ENCODE assay signal across 29 mouse cellular contexts in the genomic region with DNA sequence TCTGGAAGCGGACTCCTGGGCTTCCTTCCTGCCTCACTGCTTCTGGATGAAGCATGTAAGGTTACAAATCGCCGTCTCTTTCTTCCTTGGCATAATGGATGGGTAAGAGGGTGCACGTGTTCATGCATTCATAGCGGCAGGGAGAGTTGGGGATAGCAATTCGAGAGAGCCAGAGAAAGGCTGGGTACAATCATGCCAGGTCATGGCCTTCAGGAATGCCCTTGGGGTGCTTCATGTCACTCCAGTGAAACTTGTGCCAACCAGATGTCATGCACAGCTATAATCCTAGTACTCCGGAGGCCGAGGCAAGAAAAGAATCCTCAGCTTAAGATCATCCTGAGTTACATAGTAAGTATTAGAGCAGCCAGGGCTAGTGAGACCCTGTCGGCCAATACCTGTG. TPM values are rescaled to one million over a fixed set of nuclear protein-coding genes. Genes with fewer than 3 reads are reported as not detected.
DNase-seq lines count a peak whose midpoint lies in the region; ATAC-seq lines count a peak whose summit lies in the region.
"Had no signal": no experiment of that assay in that cellular context is flagged by ENCODE, and none has a peak within 500 bp of the region (broad histone marks: within the 10 kb centered on the region; RNA-seq: fewer than 3 reads in every experiment).

No protein-coding gene starts in this region.

- no peaks in the 10 kb centered on the region for H3K9me3 ChIP-seq in limb, embryonic 12.5 days
- no peaks in the 10 kb centered on the region for H3K9me3 ChIP-seq in limb, embryonic 10.5 days (replicated peaks)
- H3K9me3 ChIP-seq in limb, embryonic 13.5 days = no peaks in the 10 kb centered on the region
- H3K9me3 ChIP-seq: embryonic facial prominence, embryonic 15.5 days; forebrain, embryonic 12.5 days; G1E; heart, embryonic 13.5 days; hindbrain, embryonic 13.5 days; limb, embryonic 15.5 days; liver, embryonic 13.5 days; midbrain, embryonic 13.5 days; neural tube, embryonic 13.5 days had no signal

- no peak overlapping the region for H3K4me3 ChIP-seq in limb, embryonic 12.5 days (replicated peaks)
- H3K4me3 ChIP-seq in limb, embryonic 10.5 days = no peak overlapping the region
- no peak overlapping the region for H3K4me3 ChIP-seq in limb, embryonic 13.5 days
- H3K4me3 ChIP-seq: embryonic facial prominence, embryonic 15.5 days; forebrain, embryonic 12.5 days; heart, embryonic 13.5 days; hindbrain, embryonic 13.5 days; left cerebral cortex, adult 2 months; limb, embryonic 15.5 days; liver, embryonic 13.5 days; midbrain, embryonic 13.5 days; neural tube, embryonic 13.5 days had no signal

- DNase-seq in adrenal gland, adult 8-10 months = peak; percentile 60
- DNase-seq in adrenal gland, postnatal 4 days (ENCODE audit: low spot score in 2 of 2) = no peak
- DNase-seq in kidney, adult 18-20 months = peak; percentile 19
- DNase-seq in kidney, adult 8-10 months = no peak
- DNase-seq in limb, embryonic 10.5 days (ENCODE audit: low spot score) = no peak
- no peak for DNase-seq in left cerebral cortex, adult 18-20 months (ENCODE audit: low spot score in 2 of 2)
- DNase-seq: cerebellum, adult 11-12 months; cerebellum, adult 9-11 months; forebrain, postnatal 0 days; liver, embryonic 13.5 days; lung, adult 18-20 months; retina, postnatal 1 day; right cerebral cortex, postnatal 25 days; spleen, adult 18-20 months; thymus, adult 2 months; thymus, postnatal 36 days had no signal

- peaks cover 29% of the 10 kb centered on the region for H3K4me1 ChIP-seq in limb, embryonic 12.5 days (replicated peaks)
- peaks cover 20% of the 10 kb centered on the region; the same call in 1 of the 2 replicates for H3K4me1 ChIP-seq in limb, embryonic 10.5 days
- H3K4me1 ChIP-seq in limb, embryonic 13.5 days = peaks cover 22% of the 10 kb centered on the region
- H3K4me1 ChIP-seq: midbrain, embryonic 13.5 days had no signal

- 0 out of 2 replicates have a peak overlapping the region, but pooled peaks have one; percentile 24 for H3K27ac ChIP-seq in limb, embryonic 12.5 days
- H3K27ac ChIP-seq in limb, embryonic 10.5 days = no peak overlapping the region
- H3K27ac ChIP-seq in limb, embryonic 13.5 days = peak overlapping the region; percentile 56; the same call in 1 of the 2 replicates
- H3K27ac ChIP-seq: embryonic facial prominence, embryonic 15.5 days; forebrain, embryonic 12.5 days; hindbrain, embryonic 13.5 days; left cerebral cortex, adult 2 months; limb, embryonic 15.5 days; liver, embryonic 13.5 days; macrophage; midbrain, embryonic 13.5 days; neural tube, embryonic 13.5 days had no signal

- no peak overlapping the region for H3K9ac ChIP-seq in limb, embryonic 12.5 days (replicated peaks)
- no peak overlapping the region for H3K9ac ChIP-seq in limb, embryonic 13.5 days
- H3K9ac ChIP-seq: embryonic facial prominence, embryonic 15.5 days; forebrain, embryonic 12.5 days; forebrain, postnatal 0 days; heart, embryonic 13.5 days; hindbrain, embryonic 13.5 days; limb, embryonic 15.5 days; liver, embryonic 13.5 days; midbrain, embryonic 13.5 days; neural tube, embryonic 13.5 days had no signal

- ATAC-seq in limb, embryonic 12.5 days (ENCODE audit: insufficient number of reproducible peaks, insufficient read depth, low FRiP score, low TSS enrichment, low read depth) = no peak
- ATAC-seq in limb, embryonic 13.5 days (ENCODE audit: low FRiP score, low read depth) = no peak
- ATAC-seq: forebrain, postnatal 0 days; lung, postnatal 0 days; midbrain, embryonic 13.5 days had no signal

- WGBS in limb, embryonic 12.5 days = 77% methylated on average over 9 of the region's 9 CpGs
- WGBS in limb, embryonic 10.5 days = 88% methylated on average over 9 of the region's 9 CpGs
- WGBS in limb, embryonic 13.5 days = 76% methylated on average over 9 of the region's 9 CpGs

- no peaks in the 10 kb centered on the region for H3K36me3 ChIP-seq in limb, embryonic 12.5 days
- H3K36me3 ChIP-seq in limb, embryonic 10.5 days = no peaks in the 10 kb centered on the region
- no peaks in the 10 kb centered on the region for H3K36me3 ChIP-seq in limb, embryonic 13.5 days
- H3K36me3 ChIP-seq: embryonic facial prominence, embryonic 15.5 days; forebrain, embryonic 12.5 days; G1E; heart, embryonic 13.5 days; hindbrain, embryonic 13.5 days; limb, embryonic 15.5 days; liver, embryonic 13.5 days; midbrain, embryonic 13.5 days; neural tube, embryonic 13.5 days had no signal

- no peaks in the 10 kb centered on the region for H3K27me3 ChIP-seq in limb, embryonic 12.5 days
- H3K27me3 ChIP-seq in limb, embryonic 10.5 days (ENCODE audit: low read depth, poor library complexity, severe bottlenecking) = no peaks in the 10 kb centered on the region
- no peaks in the 10 kb centered on the region for H3K27me3 ChIP-seq in limb, embryonic 13.5 days
- H3K27me3 ChIP-seq: embryonic facial prominence, embryonic 15.5 days; heart, embryonic 13.5 days; hindbrain, embryonic 13.5 days; limb, embryonic 15.5 days; liver, embryonic 13.5 days; midbrain, embryonic 13.5 days; neural tube, embryonic 13.5 days had no signal

- no peak overlapping the region for H3K4me2 ChIP-seq in limb, embryonic 12.5 days
- no peak overlapping the region for H3K4me2 ChIP-seq in limb, embryonic 13.5 days (replicated peaks)
- H3K4me2 ChIP-seq: embryonic facial prominence, embryonic 15.5 days; forebrain, embryonic 12.5 days; heart, embryonic 13.5 days; hindbrain, embryonic 13.5 days; limb, embryonic 15.5 days; liver, embryonic 13.5 days; midbrain, embryonic 13.5 days; neural tube, embryonic 13.5 days had no signal

RNA-seq across cellular contexts. Expression of a gene that starts 10.5 kb away (rescaled TPM):
- 100 to 1,000 TPM; 118 to 213 (median 160) TPM for total RNA-seq in adrenal gland, adult 8-10 months (2022)
- total RNA-seq in adrenal gland, postnatal 4 days (2021) = 100 to 1,000 TPM; 197 to 224 TPM
- polyA plus RNA-seq in limb, embryonic 12.5 days (2016; fragmentation: Nextera tagmentation; extraction: Ambion mirVana) = 54.1 and 56.2 TPM in 2 replicates
- 26.0 and 36.8 TPM in 2 replicates for polyA plus RNA-seq in limb, embryonic 10.5 days (2016; fragmentation: Nextera tagmentation; extraction: Ambion mirVana)
- polyA plus RNA-seq in limb, embryonic 13.5 days (2015; fragmentation: Nextera tagmentation; extraction: Ambion mirVana) = 50.8 and 58.5 TPM in 2 replicates
- total RNA-seq in left cerebral cortex, adult 18-20 months (2021) = 10 to 100 TPM; 11.4 to 12.7 TPM

RNA-seq across cellular contexts. Expression of a gene that starts 17.7 kb away (rescaled TPM):
- total RNA-seq in adrenal gland, adult 8-10 months (2022) = 10 to 100 TPM; 31.0 to 39.7 (median 33.2) TPM
- total RNA-seq in adrenal gland, postnatal 4 days (2021) = 10 to 100 TPM; 32.8 to 36.3 TPM
- 20.3 and 21.7 TPM in 2 replicates for polyA plus RNA-seq in limb, embryonic 12.5 days (2016; fragmentation: Nextera tagmentation; extraction: Ambion mirVana)
- polyA plus RNA-seq in limb, embryonic 10.5 days (2016; fragmentation: Nextera tagmentation; extraction: Ambion mirVana) = 16.6 and 19.3 TPM in 2 replicates
- polyA plus RNA-seq in limb, embryonic 13.5 days (2015; fragmentation: Nextera tagmentation; extraction: Ambion mirVana) = 20.7 and 21.0 TPM in 2 replicates
- total RNA-seq in left cerebral cortex, adult 18-20 months (2021) = 10 to 100 TPM; 10.0 to 10.4 TPM

Comparison
In these comparisons a context has a peak if more than half of its experiments do, and no peak if none do; other contexts are left out.
1. DNase-seq: peak in adrenal gland, adult 8-10 months (single experiment) and kidney, adult 18-20 months (single experiment); none in adrenal gland, postnatal 4 days (0 of 2), kidney, adult 8-10 months (0 of 2), limb, embryonic 10.5 days (single experiment) and left cerebral cortex, adult 18-20 months (0 of 2).
2. RNA of a gene that starts 10.5 kb away (total RNA-seq): 197 to 224 TPM in adrenal gland, postnatal 4 days and 118 to 213 TPM in adrenal gland, adult 8-10 months; 11.4 to 12.7 TPM in left cerebral cortex, adult 18-20 months; every median in the first group is over 4 times any median in the second.